In the genomic region with DNA sequence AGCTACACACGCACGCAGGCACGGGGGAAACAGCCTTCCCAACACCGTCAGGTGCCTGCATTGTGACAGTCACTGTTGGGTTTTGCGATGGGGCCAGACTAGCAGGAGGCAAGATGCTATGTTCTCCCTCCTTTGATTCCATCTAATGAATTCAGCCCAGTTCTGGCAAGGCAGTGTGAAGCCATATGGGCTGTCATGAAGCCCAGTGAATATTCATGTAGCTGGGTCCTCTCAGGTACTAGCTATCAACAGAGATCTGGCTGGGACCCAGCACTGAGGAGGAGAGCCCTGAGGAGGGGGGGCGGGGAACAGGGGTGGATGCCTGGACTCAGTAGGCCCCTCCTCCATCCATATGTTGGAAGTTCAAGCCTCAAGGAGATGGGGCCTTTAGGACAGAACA, we compare ENCODE assay signal across 9 mouse cellular contexts.
DNase-seq lines count a peak whose midpoint lies in the region; ATAC-seq lines count a peak whose summit lies in the region.
"Had no signal": no experiment of that assay in that cellular context is flagged by ENCODE, and none has a peak within 500 bp of the region (broad histone marks: within the 10 kb centered on the region; RNA-seq: fewer than 3 reads in every experiment).

No protein-coding gene starts in this region.

- H3K27me3 ChIP-seq in heart, embryonic 11.5 days (ENCODE audit: control insufficient read depth, insufficient read depth, low read length): no peaks in the 10 kb centered on the region
- H3K27me3 ChIP-seq: heart, embryonic 13.5 days; midbrain, embryonic 12.5 days had no signal

- 73% methylated on average over 6 of the region's 6 CpGs for WGBS in heart, embryonic 11.5 days (ENCODE audit: insufficient replicate concordance)

- no peaks in the 10 kb centered on the region for H3K36me3 ChIP-seq in heart, embryonic 11.5 days (ENCODE audit: control insufficient read depth, insufficient read depth, low read length)
- H3K36me3 ChIP-seq: heart, embryonic 13.5 days; midbrain, embryonic 12.5 days had no signal

- peak; percentile 98 for DNase-seq in brain, adult 2 months (ENCODE audit: low read depth, low spot score)
- DNase-seq in cerebellum, adult 11 months: peak; percentile 89
- peak; percentile 65 to 72 for DNase-seq in frontal cortex, adult 2 months (ENCODE audit: extremely low spot score in 1 of 2, low spot score in 1 of 2)
- peak; percentile 75 to 84 for DNase-seq in left cerebral cortex, postnatal 10 days (ENCODE audit: extremely low spot score in 1 of 2, low spot score in 2 of 2)
- DNase-seq in lung, postnatal 4 days: no peak

- no peak for ATAC-seq in megakaryocyte progenitor cell, adult 5-6 weeks (replicated peaks; ENCODE audit: poor library complexity)
- ATAC-seq in heart, embryonic 11.5 days (replicated peaks; ENCODE audit: insufficient number of reproducible peaks, low FRiP score, low TSS enrichment): no peak

- H3K4me1 ChIP-seq in heart, embryonic 11.5 days (ENCODE audit: control insufficient read depth, insufficient read depth, low read length): no peaks in the 10 kb centered on the region
- H3K4me1 ChIP-seq: heart, embryonic 13.5 days; midbrain, embryonic 12.5 days had no signal

- no peak overlapping the region for H3K27ac ChIP-seq in heart, embryonic 11.5 days (ENCODE audit: low read depth, low read length)
- H3K27ac ChIP-seq: heart, embryonic 13.5 days; midbrain, embryonic 12.5 days had no signal

- H3K4me3 ChIP-seq in heart, embryonic 11.5 days (ENCODE audit: low read depth, low read length): no peak overlapping the region
- H3K4me3 ChIP-seq: heart, embryonic 13.5 days; midbrain, embryonic 12.5 days had no signal

- peaks cover 5% of the 10 kb centered on the region for H3K9me3 ChIP-seq in heart, embryonic 11.5 days (replicated peaks; ENCODE audit: control insufficient read depth, low read length)

- intact Hi-C loops in left cerebral cortex, postnatal 10 days (cut with DNase I): no loop called here

- no peak overlapping the region for H3K4me2 ChIP-seq in heart, embryonic 11.5 days
- H3K4me2 ChIP-seq: heart, embryonic 13.5 days; midbrain, embryonic 12.5 days had no signal

- H3K9ac ChIP-seq in heart, embryonic 11.5 days (ENCODE audit: low read depth, low read length): no peak overlapping the region
- H3K9ac ChIP-seq: heart, embryonic 13.5 days; midbrain, embryonic 12.5 days had no signal

Comparison
In these comparisons a context has a peak if more than half of its experiments do, and no peak if none do; other contexts are left out.
1. DNase-seq: peak in brain, adult 2 months (single experiment), cerebellum, adult 11 months (single experiment), frontal cortex, adult 2 months (2 of 2) and left cerebral cortex, postnatal 10 days (2 of 2); none in lung, postnatal 4 days (0 of 2).